Mouse (Mus musculus): Measurements from ENCODE around the gene Ube2g1.
"Not testable (repeated sequence)": the region's sequence is repeated elsewhere in the genome, so short reads cannot be mapped to it uniquely, and the experiment has no call there.

The Ube2g1 gene

GRCm38 (mm10) chr11:72689551-72690510 lies 82.7 kb downstream of the Ube2g1 start, which contains the start of gene Ankfy1:
Ankfy1 (plus strand) TSS chr11:72690006.
- CTCF ChIA-PET, result no interaction called here

DNA sequence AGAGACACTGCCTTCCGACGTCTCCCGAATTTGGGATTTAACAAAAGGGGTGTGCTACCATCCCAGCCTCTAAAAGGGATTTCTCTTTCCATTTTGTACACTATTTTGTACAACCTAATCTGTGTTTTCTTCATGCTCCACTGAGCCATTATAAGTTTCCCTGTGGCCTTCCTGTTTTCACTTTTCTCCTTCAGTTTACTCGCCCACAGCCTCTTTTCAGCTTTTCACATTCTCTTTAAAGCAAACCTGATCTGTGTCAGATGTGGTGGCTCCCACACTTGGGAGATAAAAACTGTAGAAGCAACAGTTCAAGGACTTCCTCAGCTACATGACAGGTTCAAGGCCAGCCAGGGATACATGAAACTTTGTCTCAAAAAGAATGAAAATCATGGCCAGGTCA lies 85.3 kb downstream of the Ube2g1 start:
- CTCF ChIA-PET, result no interaction called here

- CTCF ChIA-PET, result no interaction called here
Observed at GRCm38 (mm10) chr11:72695025-72695424, 87.9 kb downstream of the Ube2g1 start.

DNA sequence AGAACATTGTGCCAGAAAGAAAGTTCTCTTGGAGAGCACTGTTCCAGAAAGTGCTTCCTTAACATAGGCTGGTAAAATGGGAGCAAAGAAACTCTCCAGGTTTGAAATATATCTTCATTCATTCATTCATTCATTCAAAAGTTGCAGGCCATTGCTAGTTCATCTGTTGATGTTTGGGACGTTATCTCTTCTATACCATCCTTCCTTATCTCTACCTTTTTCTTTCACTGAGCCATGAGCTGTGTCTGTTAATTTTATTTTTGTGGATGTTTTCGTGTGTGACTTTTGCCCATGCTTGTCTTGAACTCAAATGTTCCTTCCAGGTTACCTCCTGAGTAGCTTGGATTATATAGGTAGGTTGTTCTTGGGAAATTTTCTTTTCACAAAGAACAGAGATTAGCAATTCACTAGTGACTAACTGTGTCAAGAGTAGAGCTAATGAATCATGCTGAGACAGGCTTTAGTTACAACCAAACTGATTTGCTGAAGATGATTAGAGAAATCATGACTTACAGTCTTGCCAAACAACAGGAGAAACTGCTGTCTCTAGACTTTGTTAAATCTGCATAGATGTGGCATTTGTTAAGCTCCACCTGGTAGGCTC lies 89.4 kb downstream of the Ube2g1 start:
- CTCF ChIA-PET, result interaction anchor here (0.7 kb wide), 1 partner anchor 25 kb away, joined by 7 read pairs; no protein-coding TSS in a partner anchor

GRCm38 (mm10) chr11:72697323-72697722 lies 90.2 kb downstream of the Ube2g1 start:
- CTCF ChIA-PET, result no interaction called here

GRCm38 (mm10) chr11:72705111-72705510 lies 98.0 kb downstream of the Ube2g1 start:
- CTCF ChIA-PET, result not testable (repeated sequence)

GRCm38 (mm10) chr11:72712721-72713120 lies 105.6 kb downstream of the Ube2g1 start:
- CTCF ChIA-PET, result interaction anchor here (1.2 kb wide), 1 partner anchor 13 kb away, joined by 7 read pairs; no protein-coding TSS in a partner anchor

DNA sequence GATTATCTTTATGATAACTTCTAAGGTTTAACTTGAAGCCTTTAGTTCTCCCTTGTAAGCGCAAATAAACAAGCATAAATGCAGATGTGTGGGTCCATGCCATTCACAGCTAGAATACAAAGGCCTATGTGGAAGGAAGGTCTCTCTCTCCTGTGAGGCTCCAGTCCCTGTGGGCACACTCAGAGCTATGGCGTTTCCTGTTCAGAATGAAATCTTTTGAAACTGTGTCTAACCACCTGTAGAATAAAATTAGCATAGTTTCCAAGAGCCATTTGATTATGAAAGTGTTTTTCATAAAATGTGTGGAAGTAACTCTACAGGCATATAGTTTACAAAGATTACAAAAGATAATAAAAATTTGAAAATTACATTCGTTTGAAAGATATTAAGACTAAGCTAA lies 111.1 kb downstream of the Ube2g1 start:
- CTCF ChIA-PET, result no interaction called here

- CTCF ChIA-PET, result interaction anchor here (1.3 kb wide), 1 partner anchor 12 kb away, joined by 3 read pairs; no protein-coding TSS in a partner anchor
Observed at GRCm38 (mm10) chr11:72723165-72723564, 116.1 kb downstream of the Ube2g1 start.

DNA sequence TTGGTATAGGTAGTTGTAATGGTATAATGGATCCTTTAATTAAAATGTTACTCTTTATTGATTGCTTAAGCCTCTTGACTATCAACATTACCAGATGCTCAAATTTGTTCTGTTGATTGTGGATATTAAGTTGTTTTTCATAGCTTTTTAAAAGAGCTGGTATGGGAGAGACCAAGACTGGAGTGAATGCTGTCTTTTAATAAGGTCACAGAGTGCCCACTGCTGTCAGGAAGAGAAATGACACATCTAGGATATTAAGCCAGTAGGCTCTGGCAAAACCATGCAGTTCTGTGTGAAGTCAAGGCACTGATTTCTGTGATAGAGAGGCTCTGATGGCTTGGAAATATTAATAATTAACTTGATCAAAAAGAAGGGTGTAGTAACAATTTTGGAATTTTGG lies 116.8 kb downstream of the Ube2g1 start:
- CTCF ChIA-PET, result interaction anchor here (1.3 kb wide), 1 partner anchor 11 kb away, joined by 3 read pairs; no protein-coding TSS in a partner anchor

- CTCF ChIA-PET, result interaction anchor here (0.8 kb wide), 1 partner anchor 154 kb away, joined by 5 read pairs; no protein-coding TSS in a partner anchor
Observed at GRCm38 (mm10) chr11:72726023-72726422, 118.9 kb downstream of the Ube2g1 start.

DNA sequence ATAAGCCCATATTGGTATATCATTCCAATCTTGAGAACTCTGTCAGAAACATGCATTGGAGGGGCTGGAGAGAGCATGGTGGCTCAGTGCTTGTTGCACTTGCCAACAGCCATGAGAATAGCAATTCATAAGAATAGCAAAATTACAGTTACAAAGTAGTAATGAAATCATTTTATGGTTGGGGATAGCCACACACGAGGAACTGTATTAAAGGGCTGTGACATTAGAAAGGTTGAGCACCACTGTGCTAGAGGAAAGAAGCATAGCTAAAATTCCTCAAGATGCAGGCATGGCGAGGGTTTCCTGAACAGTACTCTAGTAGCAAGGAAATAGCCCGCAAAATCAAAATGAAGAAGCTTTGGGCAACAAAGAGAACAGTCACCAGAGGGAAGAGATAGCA lies 126.7 kb downstream of the Ube2g1 start:
- CTCF ChIA-PET, result no interaction called here

DNA sequence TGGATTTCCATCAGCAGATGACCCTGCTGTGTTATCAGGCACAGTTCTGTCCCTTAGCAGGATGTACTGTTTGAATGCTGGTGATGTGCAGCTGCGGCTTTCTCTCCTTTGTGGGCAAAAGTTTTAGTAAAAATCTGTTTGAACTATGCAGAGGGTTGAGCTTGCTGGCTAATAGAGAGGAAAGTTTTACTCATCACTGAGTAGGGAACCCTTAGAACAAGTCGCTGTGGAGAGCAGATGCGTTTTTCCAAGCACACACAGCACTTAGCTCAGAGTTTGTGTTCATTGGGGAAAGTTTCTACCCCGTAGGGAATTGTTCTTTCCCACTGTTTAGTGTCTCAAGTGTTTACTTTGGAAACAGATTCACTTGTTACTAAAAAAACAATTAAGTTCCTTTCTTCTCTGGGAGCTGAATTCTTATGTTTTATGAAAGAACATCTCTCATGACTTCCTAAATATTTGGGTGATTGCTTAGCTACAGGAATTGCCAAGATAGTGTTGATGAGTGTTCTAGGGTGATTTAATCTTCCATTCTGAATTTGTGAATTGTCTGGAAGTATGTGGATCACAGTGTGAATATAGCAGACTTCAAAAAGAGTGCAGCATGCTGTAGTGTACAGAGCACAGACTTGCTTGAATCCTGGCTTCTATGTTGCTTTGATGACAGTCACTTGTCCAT lies 127.9 kb downstream of the Ube2g1 start:
- CTCF ChIA-PET, result interaction anchor here (1.0 kb wide), 1 partner anchor 11 kb away, joined by 3 read pairs; no protein-coding TSS in a partner anchor

- CTCF ChIA-PET, result interaction anchor here (1.0 kb wide), 1 partner anchor 12 kb away, joined by 3 read pairs; no protein-coding TSS in a partner anchor
Observed at GRCm38 (mm10) chr11:72735519-72735860, 128.4 kb downstream of the Ube2g1 start.
